Mouse (Mus musculus) frontal cortex, postnatal 10 days (tissue): ENCODE results near the gene Cnot6l.
A peak's percentile ranks its signal among the peaks of the same experiment; 100 is the strongest.

ENCODE experiments used
- DNase-seq, 2 experiments: peaks; one replicate each; pipeline ENCODE4 v3.0.0; 2022; ENCODE audit warnings: low spot score in 2 of 2, mixed read lengths in 1 of 2

Cnot6l gene

GRCm38 (mm10) chr5:96164021-96164411 lies at the start of gene Cnot6l:
Gene Cnot6l (minus strand): TSS chr5:96164171.
- no peak for DNase-seq

DNA sequence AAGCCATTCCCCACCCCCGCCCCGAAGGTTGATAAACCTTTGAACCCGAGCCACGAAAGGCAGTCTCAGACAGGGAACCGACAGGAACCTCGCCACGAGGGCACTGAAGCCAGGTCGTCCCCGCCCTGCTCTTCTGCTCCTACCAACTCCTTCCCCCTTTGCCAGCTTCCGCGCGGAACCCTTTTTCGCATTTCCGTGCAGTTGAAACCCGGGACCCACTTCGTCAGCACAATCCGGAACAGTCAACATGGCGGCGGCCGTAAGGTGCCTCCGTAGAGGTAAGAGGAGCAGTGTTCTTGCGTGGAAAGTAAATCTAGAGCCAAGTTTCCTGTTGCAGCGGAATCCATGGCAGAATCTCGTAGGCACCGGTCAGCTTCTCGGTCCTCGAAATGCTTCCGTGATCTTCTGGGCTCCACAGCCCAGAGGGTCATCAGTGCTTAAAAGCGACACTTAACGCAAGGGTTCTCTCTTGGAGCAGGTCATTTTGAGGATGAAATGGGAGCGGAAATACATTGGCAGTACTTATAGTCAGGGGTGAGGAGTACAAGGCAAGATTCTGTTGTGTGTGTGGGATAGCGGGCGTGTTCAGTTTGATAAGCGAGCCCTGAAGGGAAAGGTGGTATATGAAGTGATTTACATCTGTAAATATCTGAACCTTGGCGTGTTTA lies 46.1 kb upstream of the Cnot6l start:
- peak; percentile 82 to 90 for DNase-seq

DNA sequence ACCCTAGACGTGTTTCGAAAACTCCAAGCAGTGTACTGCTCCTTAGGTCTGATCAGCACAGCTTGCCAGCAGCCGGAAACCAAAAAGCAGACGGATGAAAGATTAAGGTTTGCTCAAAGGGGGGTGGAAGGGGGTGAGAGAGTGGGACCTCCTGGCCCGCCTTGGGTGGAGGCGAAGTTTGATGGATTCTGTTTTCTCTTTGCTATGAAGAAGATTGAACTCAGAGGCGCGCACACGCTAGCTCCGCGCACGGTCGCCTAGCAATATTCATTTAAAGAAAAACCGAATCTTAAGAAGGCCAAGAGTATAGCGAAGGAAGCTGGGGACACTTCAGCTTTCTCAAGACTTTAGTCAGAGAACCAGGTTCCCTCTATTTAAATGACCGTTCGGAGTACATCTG lies 45.5 kb upstream of the Cnot6l start, which contains the start of gene Mrpl1:
TSS of gene Mrpl1 (plus strand) at position 35 of the 400 bp plus-strand sequence.
- peak in 1 of 2 experiments; percentile 19 for DNase-seq

- no peak for DNase-seq
Observed at GRCm38 (mm10) chr5:96208543-96208942, 44.6 kb upstream of the Cnot6l start.

GRCm38 (mm10) chr5:96207531-96207930 lies 43.6 kb upstream of the Cnot6l start:
- no peak for DNase-seq

DNA sequence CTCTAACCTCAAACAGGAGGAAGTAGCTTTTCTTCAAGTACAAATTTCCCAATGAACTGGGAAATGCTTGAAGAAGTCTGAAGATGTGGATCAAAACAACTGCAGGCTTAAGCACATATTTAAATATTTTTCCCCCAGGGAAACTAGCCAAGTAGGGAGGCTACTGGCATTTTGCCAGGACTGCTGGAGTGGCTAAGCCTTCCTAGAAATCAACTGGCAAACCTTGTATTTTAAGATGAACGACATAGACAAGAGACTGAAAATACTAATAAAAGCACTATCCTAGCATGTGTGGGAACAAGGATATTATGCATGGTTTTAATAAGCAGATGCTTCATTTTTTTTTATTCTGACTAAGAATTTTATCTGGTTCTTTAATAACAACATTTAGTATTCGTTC lies 42.9 kb upstream of the Cnot6l start:
- DNase-seq: no peak

- no peak for DNase-seq
Observed at GRCm38 (mm10) chr5:96201462-96202154, 37.6 kb upstream of the Cnot6l start.

- no peak for DNase-seq
Observed at GRCm38 (mm10) chr5:96200269-96200668, 36.3 kb upstream of the Cnot6l start.

DNA sequence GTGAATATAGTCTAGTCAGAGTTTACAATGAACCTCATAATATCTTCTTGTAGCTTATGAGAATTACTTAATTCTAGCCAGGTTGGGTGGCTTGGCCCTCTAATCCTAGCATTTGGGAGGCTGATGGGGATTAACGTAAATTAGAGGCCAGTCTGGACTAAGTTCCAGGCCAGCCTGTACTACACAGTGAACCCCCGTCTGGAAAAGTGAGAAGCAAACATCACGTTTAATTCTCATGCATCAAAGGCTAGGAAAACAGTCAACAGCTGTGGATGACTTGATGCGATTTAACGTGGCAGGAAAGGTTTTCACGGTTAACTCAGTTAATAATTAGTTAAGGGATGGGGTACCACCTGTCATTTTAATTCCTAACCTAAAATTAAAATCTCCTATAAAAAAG lies 34.3 kb upstream of the Cnot6l start:
- no peak for DNase-seq

DNA sequence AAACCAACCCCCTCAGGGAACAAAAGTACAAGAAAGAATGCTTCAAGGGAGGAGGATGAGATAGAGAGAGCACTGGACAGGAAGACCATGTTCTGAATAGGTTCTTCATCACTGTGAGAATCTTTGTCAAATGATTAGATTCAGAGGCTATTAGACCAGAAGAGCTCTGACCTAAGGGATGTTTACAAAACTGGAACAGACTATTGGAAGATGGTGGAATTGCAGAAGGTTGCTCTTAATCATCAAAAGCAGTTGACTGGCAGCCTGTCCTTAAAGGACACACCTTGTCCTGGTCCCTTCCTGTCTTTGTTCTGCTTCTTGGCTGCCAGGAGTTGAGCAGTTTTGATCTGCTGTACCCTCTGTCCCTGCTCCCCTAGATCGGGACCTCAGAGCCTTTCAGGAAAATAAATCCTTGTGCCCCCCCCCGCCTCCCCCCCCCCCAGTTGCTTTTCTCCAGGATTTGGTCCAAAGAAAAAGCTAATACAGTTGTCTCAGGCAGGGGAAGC lies 32.6 kb upstream of the Cnot6l start:
- no peak for DNase-seq

GRCm38 (mm10) chr5:96191251-96191650 lies 27.3 kb upstream of the Cnot6l start:
- no peak for DNase-seq

DNA sequence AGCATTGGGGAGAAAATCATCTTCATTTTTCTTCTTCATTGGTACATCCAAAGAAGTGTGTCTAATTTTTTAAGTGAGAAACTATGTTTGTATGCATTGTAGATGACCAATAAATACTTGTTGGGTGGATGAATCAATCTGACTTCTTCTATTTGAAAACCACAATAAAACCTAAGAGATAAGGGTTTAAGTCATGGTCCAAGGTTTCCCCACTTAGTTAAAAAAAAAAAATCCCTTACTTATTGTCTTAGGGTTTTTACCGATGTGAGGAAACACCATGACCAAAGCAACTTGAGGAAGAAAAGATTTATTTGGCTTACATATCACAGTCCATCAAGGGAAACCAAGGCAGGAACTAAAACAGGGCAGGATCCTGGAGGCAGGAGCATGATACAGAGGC lies 25.8 kb upstream of the Cnot6l start:
- no peak for DNase-seq

DNA sequence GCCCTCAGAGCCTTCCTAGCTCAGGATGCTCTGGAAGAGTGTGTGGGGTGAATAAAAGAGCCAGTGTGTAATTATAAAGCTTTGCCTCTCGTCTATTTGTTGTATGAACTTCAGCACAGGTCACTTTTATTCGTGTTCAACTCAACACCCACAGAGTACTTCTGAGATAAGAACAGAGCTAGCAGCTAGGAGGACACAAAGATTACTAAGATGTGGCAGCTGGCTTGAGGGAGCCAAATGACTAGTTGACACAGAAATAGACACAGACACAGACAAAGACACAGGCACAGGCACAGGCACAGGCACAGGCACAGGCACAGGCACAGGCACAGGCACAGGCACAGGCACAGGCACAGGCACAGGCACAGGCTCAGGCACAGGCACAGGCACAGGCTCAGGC lies 20.0 kb upstream of the Cnot6l start:
- DNase-seq: no peak

DNA sequence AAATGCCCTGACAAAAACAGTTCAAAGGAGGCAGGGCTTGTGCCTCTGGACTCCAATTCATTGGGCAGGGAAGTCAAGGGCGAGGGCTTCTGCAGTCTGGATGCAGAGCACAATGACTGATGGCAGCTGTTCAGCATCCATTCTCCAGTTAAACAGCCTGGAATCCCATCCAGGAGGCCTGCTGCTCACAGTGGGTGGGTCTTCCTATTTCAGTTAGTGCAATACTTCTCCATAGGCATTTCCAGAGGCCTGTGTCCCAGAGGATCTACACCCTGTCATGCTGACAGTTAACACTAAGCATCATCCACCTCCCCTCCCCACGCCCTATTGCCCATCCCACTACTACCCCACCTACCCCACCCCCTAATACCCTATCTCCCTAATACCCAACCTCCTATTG lies 19.2 kb upstream of the Cnot6l start:
- DNase-seq: no peak

- no peak for DNase-seq
Observed at GRCm38 (mm10) chr5:96176879-96177358, 12.9 kb upstream of the Cnot6l start.

- no peak for DNase-seq
Observed at GRCm38 (mm10) chr5:96176121-96176520, 12.2 kb upstream of the Cnot6l start.

GRCm38 (mm10) chr5:96171765-96172164 lies 7.8 kb upstream of the Cnot6l start:
- no peak for DNase-seq

DNA sequence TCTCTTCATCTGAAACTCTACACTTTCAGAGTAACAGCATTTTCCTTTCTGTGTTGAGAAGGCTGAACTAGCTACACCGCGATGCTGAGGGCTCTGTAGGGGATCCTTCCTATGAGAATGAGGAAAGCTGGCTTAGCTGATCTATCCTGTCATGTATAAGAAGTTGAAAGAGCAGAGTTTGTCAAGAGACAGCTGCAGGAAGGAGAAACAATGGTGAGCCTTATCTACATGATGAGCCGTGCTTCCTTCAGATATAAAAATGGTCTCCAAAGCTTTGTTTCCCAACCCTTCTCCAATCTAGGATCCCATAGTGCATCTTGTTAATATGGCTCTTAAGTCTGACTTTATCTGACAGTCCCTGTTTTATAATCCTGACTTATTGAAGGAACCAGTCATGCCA lies 6.5 kb upstream of the Cnot6l start:
- DNase-seq: no peak

GRCm38 (mm10) chr5:96166761-96167160 lies 2.8 kb upstream of the Cnot6l start:
- DNase-seq: no peak

GRCm38 (mm10) chr5:96163396-96164020 lies 463 bp downstream of the Cnot6l start:
- no peak for DNase-seq

DNA sequence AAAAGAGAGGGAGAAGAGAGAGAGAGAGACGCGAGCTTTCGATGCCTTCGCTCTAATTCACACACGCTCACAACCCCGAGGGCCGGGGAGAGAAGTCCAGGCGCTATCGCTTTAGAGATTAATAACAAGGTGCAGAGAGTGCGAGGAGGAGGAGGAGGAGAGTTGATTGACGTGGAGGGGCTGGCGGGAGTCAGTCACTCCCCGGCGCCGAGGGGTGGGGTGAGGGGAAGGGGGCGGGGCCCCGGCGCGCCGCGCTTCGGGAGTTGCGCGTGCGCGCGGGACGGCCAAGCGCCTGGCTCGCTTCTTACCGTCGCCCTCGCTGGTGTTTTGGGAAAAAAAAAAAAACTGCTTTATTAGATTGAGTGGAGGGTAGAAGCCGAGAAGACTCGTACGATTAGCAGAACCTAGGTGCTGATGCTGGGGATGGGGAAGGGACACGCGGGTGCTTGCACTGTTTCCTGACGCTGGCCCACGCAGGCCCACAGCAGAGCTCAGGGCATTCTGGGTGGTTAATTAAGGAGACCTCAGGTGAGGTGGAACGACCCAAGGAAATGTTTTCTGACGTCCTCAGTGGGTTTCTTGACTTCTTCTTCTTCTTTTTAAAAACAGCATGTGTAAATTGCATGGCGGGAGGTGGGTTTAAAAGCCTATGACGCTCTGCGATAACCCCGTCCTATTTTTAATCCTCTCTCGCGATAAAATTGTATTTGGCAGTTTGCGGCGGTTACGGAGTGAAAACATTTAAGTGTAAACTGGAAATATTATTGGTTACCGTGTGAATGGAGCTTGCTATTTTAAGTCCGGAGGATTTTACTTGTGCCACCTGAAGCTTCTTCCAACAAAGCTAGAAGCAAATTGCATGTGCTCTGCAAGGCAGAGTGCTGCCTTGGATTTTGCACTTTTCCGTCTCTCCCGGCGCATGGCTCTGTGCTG lies 1.3 kb downstream of the Cnot6l start:
- DNase-seq: peak; percentile 64 to 77
